Mouse (Mus musculus): ENCODE measurements around the gene Taf5l. TPM values are rescaled to one million over a fixed set of nuclear protein-coding genes. Genes with fewer than 3 reads are reported as not detected.
A peak's percentile ranks its signal among the peaks of the same experiment; 100 is the strongest.
"Not testable (repeated sequence)": the region's sequence is repeated elsewhere in the genome, so short reads cannot be mapped to it uniquely, and the experiment has no call there.

The Taf5l gene
- total RNA-seq, 2 experiments from 2014 or later: 12.0 to 13.6 TPM

DNA sequence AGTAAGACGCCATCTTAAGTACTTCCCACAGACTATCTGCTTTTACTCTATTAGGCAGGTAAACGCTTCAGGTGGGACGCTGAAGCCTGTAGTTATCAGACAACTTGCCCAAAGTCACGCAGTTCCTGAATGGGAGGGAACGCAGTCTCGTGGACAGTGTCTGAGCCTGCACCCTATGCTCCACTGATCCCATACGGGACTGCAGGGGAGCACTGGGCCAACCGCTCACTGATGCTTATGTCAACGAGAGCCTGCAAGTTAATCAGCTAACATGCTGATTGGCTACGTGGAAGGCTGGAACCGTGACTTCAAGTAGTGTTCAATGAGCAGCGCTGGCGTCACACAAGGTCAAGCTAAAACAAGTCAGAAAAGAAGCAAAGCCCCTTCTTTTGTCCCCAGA lies 1.4 kb downstream of the Taf5l start:
- intact Hi-C loops (cut with DNase I): no loop called here
- no peak for DNase-seq

DNA sequence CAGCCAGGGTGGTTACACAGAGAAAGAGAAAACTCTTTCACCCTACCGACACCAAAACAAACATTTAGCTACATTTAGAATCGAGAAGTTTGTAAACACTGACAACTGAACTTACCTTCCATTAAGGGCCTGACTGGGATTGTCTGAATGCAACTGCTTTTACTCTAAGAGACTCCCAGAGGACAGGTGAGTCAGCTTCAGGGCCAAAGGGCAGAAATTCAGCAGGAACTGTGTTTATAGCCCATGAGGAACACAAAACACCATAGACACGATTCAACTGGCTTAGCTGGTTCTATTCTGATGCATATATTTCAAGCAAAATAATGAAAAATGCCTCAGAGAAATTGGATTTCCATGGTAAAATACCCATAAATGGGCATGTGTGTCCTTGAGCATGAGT lies 6.4 kb downstream of the Taf5l start:
- intact Hi-C loops (cut with DNase I): no loop called here
- no peak for DNase-seq

DNA sequence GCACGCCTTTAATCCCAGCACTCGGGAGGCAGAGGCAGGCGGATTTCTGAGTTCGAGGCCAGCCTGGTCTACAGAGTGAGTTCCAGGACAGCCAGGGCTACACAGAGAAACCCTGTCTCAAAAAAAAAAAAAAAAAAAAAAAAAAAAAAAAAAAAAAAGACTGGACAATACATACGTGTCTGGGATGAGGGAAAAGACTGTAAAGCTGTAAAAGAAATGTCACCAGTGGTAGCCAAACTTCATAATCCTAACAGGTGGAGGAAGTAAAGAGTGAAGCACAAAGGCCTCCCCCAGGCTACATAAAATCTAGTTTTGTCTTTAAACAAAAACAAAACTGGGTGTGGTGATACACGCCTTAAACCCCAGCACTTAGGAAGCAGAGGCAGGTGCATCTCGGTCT lies 6.9 kb downstream of the Taf5l start:
- intact Hi-C loops (cut with DNase I); DNase-seq: not testable (repeated sequence)

DNA sequence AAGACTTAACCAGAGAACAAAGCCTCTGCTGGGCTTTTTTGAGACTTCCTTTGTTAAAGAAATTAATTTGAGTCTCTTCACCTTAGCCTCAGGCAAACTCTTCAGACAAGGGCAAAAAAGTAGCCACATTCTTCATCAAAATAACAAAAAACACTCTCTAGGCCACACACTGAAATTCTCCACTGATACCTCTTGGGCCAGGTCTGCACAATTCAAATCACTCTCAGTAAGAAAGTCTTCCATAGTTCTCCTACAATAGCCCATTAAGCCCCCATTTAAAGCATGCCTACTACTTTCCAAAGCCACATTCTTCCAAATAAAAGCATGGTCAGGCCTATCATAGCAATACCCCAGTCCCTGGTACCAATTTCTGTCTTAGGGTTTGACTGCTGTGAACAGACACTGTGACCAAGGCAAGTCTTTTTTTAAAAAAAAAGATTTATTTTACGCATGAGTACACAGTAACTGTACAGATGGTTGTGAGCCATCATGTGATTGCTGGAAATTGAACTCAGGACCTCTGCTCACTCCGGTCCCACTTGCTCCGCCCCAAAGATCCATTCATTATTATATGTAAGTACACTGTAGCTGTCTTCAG lies 9.1 kb downstream of the Taf5l start:
- intact Hi-C loops (cut with DNase I): no loop called here
- DNase-seq: no peak

DNA sequence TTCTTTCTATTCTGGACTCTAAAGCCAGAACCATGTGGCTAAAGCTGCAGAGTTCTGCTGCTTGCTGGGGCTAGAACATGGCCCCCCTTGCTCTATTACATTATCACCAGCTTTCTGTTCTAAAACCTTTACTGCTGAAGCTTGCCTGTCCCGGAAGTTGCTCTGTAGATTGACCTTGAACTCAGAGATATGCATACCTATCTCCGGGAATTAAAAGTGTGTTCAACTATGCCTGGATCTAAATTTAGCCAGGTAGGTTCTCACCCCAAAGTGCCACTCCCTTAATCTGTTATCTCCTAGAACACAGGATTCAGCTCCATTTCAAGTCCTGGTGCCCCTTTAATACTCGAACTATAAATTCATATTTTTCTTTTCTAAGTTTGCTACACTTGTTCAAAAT lies 9.6 kb downstream of the Taf5l start:
- intact Hi-C loops (cut with DNase I): no loop called here
- no peak for DNase-seq

DNA sequence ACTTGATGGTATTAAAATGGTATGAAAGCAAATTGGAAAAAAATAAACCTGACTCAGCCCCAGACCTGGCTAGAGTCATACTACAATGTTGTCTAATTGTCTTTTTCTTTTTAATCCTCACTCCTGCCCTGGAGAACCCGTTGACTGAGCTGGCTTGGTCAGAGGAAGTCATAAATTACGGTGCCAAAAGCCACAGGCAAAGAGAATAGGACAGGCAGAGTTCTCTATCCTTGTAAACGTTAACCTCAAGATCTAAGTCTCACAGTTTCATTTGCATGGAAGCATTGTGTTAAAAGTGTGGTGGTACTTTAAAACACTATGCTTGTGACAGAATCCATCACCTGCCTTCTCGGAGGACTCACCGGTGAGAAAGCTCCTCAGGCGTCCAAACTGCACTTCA lies 13.4 kb downstream of the Taf5l start:
- intact Hi-C loops (cut with DNase I): no loop called here
- no peak for DNase-seq

DNA sequence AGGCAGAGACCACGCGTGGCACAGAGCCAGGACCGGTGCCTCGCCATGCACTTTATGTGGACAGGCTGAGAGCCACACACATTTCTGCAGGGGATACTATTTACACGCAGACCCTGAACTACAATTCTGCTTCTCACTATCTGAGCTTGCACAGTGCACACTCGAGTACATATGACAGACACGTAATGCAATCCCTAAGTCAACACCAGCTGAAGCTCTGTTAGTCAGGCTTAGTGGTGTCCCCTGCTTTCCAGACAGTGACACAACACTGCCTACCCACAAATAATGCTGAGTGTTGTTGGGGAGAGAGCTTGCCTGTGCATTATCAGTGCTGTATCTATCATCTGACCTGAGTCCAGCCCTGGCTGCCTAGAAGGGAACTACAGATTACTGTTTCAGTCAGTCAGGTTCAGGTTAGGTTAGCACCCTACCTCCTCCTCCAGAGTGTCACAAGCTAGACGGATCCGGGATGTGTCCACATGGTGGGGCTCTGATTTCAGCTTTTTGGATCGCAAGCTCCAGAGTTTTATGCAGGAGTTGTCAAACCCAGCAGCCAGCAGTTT lies 18.6 kb downstream of the Taf5l start:
- intact Hi-C loops (cut with DNase I): no loop called here
- no peak for DNase-seq

DNA sequence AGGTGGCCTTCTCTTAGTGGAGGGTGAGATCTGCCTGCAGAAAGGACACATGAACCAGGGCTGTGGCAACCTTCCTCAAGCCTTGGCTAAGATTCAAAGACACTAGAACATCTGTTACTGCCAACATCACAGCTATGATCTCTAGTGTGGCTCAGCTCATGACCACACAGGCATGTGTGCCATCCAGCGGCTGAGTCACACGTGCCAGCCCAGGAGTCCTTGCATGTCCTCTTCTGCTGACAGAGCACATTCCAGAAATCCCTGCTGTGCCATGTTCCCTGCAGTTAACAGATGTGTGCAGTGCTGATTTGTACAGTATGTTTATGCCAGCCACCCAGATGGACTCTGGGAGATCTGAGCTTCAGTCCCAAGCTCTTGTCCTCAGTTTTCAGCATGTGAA lies 21.6 kb downstream of the Taf5l start:
- intact Hi-C loops (cut with DNase I): no loop called here
- DNase-seq: peak in 1 of 2 experiments; percentile 13

DNA sequence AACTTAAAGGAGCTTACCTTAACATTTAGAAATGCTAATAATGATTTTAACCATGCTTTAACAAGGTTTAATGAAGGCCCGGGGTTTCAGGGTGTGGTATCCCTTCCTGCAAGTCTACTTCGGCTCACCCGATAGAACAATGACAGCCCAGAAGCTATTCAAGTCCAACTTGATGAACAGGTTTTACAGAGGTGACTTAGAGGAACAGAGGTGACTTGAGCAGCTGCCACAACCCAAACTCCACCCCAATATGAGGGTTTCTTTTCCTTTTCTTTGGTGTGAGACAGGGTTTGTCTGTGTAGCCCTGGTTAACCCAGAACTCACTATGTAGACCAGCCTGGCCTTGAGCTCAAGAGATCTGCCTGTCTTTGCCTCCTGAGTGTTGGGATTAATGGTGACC lies 27.2 kb downstream of the Taf5l start:
- intact Hi-C loops (cut with DNase I): no loop called here

DNA sequence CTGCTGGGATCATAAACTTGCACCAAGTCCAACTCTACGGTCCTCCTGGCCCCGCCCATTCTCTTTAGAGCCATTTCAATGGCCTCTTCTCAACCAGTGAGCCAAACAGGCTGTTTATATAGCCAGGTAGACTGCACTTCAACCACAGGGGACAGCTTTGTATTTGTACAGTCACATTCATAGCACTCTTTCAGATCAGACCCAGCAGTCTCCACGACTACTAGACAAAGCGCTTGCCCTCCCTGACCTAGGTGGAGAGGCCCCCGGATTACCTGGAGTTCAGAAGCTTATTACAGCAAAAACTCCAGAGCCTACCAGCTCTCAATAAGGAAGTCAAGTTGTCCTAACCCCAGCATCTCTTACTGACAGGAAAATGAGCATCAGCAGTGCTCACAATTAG lies 27.6 kb downstream of the Taf5l start:
- DNase-seq: no peak
- intact Hi-C loops (cut with DNase I): no loop called here

More for the DNA sequence above, 27.2 kb downstream of the Taf5l start:
- DNase-seq: no peak

DNA sequence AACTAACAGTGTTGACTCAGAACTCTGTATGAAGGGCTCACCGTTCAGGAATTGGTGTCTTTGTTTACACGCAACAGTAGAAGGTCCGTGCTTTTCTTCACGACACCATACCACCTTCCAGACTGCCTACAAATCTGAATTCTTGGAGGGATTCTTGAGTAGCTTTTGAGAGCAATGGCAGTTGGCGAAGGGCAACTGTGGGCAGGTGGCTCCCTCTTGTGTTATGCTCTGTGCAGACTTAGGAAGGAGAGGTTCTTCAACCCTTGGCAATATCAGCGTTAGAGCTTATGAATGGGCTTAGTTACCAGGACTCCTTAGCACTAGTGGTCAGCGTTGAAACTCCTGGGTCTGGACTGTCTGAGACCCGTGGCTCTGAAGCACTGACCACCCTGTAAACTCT lies 28.6 kb downstream of the Taf5l start:
- intact Hi-C loops (cut with DNase I): no loop called here
- DNase-seq: no peak

DNA sequence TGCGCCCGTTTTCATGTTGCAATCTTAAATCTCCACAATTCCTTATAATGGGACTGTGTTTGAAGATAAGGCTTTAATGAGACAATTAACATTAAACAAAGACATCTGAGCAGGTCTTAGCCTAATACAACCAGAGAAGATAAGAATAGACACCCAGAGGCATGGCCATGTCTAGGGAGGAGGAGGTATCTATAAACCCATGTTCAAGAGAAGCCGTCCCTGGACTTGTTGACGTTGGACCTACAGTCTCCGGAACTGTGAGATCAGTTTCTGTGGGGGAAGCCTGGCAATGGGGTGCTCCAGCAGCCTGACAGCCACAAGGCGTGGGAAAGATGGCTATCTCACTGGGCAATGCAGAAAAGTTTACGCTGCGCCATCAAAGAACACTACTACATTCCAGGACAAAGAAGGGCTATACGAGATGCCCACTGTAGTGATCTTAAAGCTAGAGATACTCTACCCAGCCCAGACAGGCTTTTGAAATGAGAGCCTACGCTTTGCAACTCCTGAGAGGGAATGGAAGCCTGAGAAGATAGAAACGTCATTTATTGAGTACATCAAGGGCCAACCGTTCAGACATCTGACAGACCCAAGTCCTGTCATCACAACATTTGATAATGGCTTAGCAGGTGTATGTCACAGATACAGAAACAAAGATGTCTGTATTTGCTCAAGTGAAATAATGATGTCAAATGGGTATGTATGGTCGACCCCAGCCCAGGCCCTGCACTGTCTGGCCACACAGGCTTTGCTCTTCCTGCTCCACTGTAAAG lies 30.7 kb downstream of the Taf5l start:
- intact Hi-C loops (cut with DNase I): no loop called here
- no peak for DNase-seq

DNA sequence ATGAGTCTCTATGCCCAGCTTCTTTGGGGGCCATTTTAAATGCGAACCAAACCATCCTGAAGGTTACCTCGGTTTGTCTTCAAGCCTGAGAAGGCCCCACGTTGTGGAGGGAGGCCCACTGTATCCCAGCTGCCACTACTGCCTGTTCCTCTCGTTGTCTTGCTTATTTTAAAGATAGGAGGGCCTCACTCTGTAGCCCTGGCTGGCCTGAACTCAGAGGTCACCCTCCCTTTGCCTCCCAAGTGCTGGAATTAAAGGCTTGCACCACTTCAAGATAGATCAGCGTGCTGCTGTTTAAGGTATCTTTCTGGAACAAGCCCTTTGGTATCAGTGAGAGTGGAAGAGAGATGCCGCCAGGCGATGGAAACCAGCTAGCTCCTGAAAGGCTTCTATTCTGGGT lies 32.1 kb downstream of the Taf5l start:
- intact Hi-C loops (cut with DNase I): no loop called here
- DNase-seq: no peak

DNA sequence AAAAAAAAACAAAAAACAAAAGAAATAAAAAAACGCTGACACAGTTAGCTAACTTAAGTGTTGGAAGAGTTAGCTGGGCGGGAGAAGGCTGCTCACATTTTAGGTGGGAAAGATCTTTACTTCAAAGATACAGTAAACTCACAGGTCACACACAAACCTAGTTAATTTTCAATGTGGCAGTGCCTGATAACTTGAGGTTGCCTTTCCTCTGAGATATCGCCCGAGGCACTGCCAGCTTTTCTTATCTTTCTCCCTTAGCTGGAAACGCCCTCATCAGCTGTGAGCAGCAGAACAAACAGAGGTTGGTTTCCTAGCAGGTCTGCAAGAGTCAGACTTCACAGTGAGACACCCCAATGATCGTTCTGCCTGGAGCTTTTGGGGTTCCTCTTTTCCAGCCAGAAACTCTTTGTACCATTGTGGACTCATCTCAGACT lies 32.6 kb downstream of the Taf5l start:
- intact Hi-C loops (cut with DNase I): no loop called here
- no peak for DNase-seq

DNA sequence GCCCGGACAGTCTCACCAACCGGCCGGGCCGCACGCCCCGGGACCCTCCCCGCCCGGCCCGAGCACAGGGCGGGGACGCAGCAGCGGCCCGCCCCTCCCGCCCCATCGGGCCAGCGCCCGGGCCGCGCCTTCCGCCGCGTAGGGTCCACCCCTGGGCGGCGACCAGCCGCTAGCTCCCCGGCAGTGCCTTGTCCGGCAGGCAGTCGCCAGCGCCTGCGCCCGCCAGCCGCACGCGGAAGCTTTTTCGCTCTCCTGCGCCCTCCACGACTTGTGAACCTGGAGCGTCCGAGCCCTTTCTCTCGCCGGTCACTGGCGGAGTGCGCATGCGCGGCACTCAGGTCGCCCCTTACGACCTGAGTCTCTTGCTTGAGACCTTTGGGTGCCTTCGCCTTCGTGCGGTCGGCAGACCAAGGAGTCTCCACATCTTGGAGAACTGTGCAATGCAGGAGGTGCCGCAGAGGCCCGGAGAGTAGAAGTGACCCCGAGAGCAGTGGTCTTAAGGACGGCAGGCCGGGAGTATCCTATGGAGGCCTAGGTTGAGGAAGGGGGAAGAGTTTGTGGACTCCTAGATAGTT lies 38.3 kb downstream of the Taf5l start, which contains the start of gene Abcb10:
Abcb10 (minus strand) TSS at position 297 of the 575 bp plus-strand sequence.
- intact Hi-C loops (cut with DNase I): no loop called here
- peak; percentile 87 to 89 for DNase-seq

DNA sequence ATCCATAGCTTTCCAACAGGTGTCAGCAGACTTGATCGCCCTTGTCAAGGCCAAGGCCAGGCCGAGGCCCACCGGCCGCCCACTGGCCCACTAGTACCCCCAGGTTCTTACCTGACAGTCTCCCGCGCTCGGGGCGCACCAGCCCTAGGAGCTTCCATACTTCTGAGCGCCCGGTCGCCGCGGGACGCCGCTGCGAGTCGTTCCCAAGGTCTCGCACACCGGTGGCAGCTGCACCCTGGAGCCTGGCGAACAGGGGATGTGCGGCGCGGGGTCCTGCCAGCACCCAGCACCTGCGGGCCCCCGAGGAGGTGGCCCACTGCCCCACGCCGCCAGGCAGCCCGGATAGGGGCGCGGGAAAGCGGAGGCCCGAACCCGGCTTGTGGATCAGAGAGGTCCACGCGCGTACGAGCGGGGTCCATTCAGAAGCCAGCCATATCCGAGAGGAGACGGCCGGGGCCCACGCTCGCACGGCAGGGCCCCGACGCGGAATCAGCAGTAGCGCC lies 38.9 kb downstream of the Taf5l start:
- DNase-seq: no peak
- intact Hi-C loops (cut with DNase I): no loop called here

DNA sequence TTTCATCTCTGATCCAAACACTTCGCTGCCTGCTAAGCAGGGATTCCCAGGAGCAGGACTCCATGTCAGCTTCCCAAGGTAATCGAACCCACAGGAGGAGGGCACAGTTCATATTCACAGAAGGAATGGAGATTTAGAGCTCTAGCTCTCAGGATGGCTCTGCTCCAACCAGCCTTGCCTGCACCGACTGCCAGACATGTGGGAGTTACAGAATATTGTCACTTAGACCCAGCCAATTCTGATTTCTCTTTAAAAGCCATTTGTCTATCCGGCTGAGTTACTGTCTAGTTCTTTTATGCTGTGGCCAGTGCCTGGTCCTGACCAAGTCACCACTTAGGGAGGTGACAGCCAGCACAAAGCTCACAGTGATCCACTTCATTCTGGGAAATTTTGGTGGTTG lies 39.5 kb downstream of the Taf5l start:
- intact Hi-C loops (cut with DNase I): no loop called here
- no peak for DNase-seq

DNA sequence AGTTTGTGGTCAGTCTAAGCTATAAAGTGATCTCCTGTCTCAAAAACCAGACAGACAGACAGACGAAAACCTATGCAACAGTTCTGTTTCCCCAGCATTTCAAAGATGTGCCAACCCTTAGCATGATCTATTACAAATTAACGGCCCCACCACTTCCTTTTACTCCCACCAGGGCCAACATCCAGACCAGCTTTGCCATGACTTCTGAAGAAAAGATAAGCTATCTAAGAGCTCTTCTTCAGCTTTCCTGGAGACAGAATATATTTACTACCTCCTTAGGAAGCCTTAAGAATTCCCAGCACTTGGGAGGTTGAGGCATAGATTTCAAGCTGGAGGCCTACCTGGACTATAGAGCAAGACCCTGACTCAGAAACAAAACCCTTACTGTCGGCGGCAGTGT lies 41.0 kb downstream of the Taf5l start:
- no peak for DNase-seq
- intact Hi-C loops (cut with DNase I): no loop called here

DNA sequence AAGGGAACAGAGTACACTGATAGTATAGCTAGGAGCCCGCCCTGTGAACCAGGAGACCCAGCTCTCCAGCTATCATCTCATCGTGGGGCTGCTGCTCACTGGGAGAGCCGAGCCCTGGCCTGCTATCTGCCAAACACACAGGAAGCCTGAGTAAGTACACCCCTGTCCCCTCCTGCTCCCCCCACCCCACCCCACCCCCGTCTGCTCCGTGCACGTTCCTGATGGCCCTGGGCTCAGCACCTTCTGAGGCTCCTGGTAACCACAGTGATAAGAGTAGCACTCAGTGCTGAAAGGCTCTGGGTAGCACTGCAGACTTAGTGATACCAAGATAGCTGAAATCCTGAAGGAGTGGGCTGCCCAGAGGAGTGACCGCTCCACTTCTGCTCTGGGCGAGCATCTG lies 42.3 kb downstream of the Taf5l start:
- no peak for DNase-seq
- intact Hi-C loops (cut with DNase I): loop anchor here (10.0 kb wide), 1 partner anchor 56 kb away; no protein-coding TSS in a partner anchor

DNA sequence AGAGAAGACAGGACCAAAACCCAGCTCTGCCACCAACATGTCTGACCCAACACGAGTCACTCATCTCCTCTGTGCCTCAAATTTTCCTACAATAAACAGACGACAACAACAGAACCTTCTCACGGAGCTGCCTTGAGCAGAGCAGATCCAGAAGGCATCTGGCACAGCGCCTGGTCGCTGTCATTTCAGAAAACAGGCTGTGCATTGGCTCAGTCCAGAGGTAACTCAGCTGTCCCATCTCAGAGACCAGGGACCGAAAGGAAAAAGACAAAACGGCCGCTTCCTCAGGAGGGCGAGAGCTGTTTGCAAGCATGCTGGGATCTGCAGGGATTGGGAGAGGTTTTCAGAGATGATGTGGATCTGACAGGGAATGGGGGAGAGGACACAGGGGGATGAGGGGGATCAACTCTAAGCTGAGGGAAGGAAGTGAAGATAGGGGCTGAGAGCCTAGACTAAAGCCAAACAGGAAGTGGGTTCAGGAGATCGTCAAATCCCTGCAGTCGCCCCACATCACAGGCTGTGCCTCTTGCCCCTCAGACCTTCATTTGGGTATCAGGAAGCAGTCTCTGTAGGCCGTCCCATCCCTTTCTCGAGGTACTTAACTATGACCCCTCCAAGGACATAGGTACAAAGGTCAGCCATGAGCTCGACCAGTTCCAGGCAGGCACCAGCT lies 42.9 kb downstream of the Taf5l start:
- intact Hi-C loops (cut with DNase I): loop anchor here (10.0 kb wide), 1 partner anchor 56 kb away; no protein-coding TSS in a partner anchor
- no peak for DNase-seq

DNA sequence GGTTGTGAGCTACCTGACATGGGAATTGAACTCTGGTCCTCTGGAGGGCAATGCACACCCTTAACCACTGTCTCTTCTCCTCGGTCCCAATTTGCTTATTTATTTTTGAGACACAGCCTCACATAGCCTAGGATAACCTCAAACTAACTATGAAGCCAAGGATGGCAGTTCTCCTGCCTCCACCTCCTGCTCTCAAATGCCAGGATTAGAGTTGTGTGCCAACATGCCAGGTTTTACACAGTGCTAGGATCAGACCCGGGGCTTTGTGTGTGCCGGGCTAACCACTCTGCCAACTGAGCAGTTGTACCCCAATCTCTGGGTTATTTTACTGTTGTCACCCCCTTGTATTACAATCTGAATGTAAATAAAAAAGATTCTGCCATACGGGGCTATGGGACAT lies 43.7 kb downstream of the Taf5l start:
- no peak for DNase-seq
- intact Hi-C loops (cut with DNase I): loop anchor here (10.0 kb wide), 1 partner anchor 57 kb away; no protein-coding TSS in a partner anchor
